Mouse (Mus musculus) megakaryocyte, embryonic 14.5 days (primary cell): ENCODE measurements around the gene Aifm2.

Experiments
- FLI1 ChIP-seq: IDR thresholded peaks from 2 replicates; pipeline ENCODE4 v1.6.1; 2012; ENCODE audit warnings: low read length, inconsistent platforms, mixed read lengths
- GATA1 ChIP-seq: IDR thresholded peaks from 3 replicates; pipeline ENCODE4 v1.6.1; 2012; ENCODE audit warnings: mixed read lengths, low read length, inconsistent platforms, borderline replicate concordance

GRCm38 (mm10) chr10:61742336-61742735 lies 27.3 kb downstream of the Aifm2 start:
- TF ChIP-seq GATA1 (no peak), FLI1 (no peak)
